Mouse (Mus musculus): ENCODE data around the gene Deaf1. TPM values are rescaled to one million over a fixed set of nuclear protein-coding genes. Genes with fewer than 3 reads are reported as not detected.

Gene Deaf1
- total and polyA plus RNA-seq, 3 experiments = 3.5 to 31.6 (median 10.0) TPM

DNA sequence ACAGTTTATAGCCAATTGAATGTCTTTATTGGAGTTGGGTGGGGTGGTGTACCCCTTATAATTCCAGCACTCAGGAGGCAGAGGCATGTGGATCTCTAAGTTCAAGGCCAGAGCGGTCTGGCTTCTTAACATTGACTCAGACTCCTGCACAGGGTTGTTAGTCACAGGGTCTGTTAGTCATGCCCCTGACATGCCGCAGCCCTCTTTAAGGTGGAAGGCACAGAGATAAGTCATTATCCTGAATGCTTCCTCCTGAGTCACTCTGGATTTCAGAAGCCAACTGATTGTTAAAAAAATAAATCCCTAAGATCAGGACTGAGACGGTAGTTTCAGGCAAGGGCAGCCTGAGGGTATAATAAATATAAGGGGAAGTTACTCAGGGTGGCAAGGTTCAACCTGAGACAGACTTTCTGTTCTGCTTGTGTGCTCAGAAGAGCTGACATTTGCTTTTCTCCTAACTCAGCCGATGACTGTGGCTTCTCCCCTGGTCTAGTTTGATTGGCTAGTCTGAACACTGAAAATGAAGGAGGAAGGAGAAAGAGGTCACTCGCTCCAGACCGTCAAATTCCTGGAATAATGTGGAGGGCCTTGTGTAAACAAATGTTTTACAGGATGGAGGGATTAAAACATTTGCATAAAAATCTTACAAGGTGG is 44.6 kb upstream of the Deaf1 start:
- H3K9me3 ChIP-seq (replicated peaks; ENCODE audit: low read length) = peaks cover 5% of the 10 kb centered on the region
- peak; percentile 46 for DNase-seq (ENCODE audit: extremely low read depth)
- peaks cover 8 to 41% of the 10 kb centered on the region in 2 experiments; a peak in 3 of 4 replicates for H3K4me1 ChIP-seq (ENCODE audit: control insufficient read depth in 1 of 2, insufficient read depth in 2 of 2)
- H3K27ac ChIP-seq (ENCODE audit: insufficient read depth, low read depth) = no peak overlapping the region
- no peak overlapping the region; the same call in 1 of the 2 replicates for H3K4me2 ChIP-seq (ENCODE audit: insufficient read depth, low read depth, poor library complexity, severe bottlenecking)
- H3K9ac ChIP-seq (ENCODE audit: insufficient read depth, low read depth) = peak overlapping the region; percentile 13; the same call in 1 of the 2 replicates
- H3K36me3 ChIP-seq (replicated peaks in 1 of 2; ENCODE audit: control insufficient read depth in 1 of 2, insufficient read depth in 1 of 2, low read length in 1 of 2) = no peaks in the 10 kb centered on the region
- in situ Hi-C loops (cut with MboI; ENCODE audit: low pct_ligation_motif_present, low pct_unique_long_range_greater_than_20kb, low sequenced_read_pairs) = loop anchor here (25.0 kb wide), 1 partner anchor 385 kb away; no protein-coding TSS in a partner anchor
- no peak overlapping the region for H3K4me3 ChIP-seq (replicated peaks in 1 of 3; ENCODE audit: low read depth in 2 of 3, low read length in 2 of 3, poor library complexity in 1 of 3)
- H3K79me2 ChIP-seq (replicated peaks; ENCODE audit: control insufficient read depth, extremely low read depth, insufficient read depth, poor library complexity, severe bottlenecking) = no peaks in the 10 kb centered on the region
- no peak for TF ChIP-seq ELF1 (IDR thresholded peaks at IDR 0.05; ENCODE audit: low read depth, low read length)
- TF ChIP-seq MEF2A (IDR thresholded peaks at IDR 0.05; ENCODE audit: borderline replicate concordance, low read depth, low read length) = no peak
- TF ChIP-seq CHD1 (IDR thresholded peaks at IDR 0.05; ENCODE audit: low read depth, low read length) = no peak
- no peak for TF ChIP-seq CTCF (conservative IDR thresholded peaks at IDR 0.05 in 1 of 2, IDR thresholded peaks at IDR 0.05 in 1 of 2; ENCODE audit: low read depth in 2 of 2, low read length in 2 of 2)
- TF ChIP-seq IRF4 (IDR thresholded peaks at IDR 0.05; ENCODE audit: low read depth, low read length) = no peak
- no peak for TF ChIP-seq SMC3 (IDR thresholded peaks at IDR 0.05; ENCODE audit: low read depth, low read length)
- no peak for TF ChIP-seq TBP (conservative IDR thresholded peaks at IDR 0.05; ENCODE audit: low read depth, low read length)
- no peak for TF ChIP-seq HCFC1 (IDR thresholded peaks at IDR 0.05; ENCODE audit: low read depth, low read length)
- no peak for TF ChIP-seq KAT2A (IDR thresholded peaks at IDR 0.05; ENCODE audit: insufficient replicate concordance, low read length)
- TF ChIP-seq E2F4 (IDR thresholded peaks at IDR 0.05; ENCODE audit: insufficient replicate concordance, low read depth, low read length) = no peak
- TF ChIP-seq CHD2 (IDR thresholded peaks at IDR 0.05; ENCODE audit: low read length) = no peak
- TF ChIP-seq EP300 (IDR thresholded peaks at IDR 0.05; ENCODE audit: low read length) = no peak
- TF ChIP-seq RCOR1 (conservative IDR thresholded peaks at IDR 0.05; ENCODE audit: low read depth, low read length) = no peak
- TF ChIP-seq ZKSCAN1 (IDR thresholded peaks at IDR 0.05; ENCODE audit: borderline replicate concordance, low read depth, low read length) = no peak
- TF ChIP-seq ZMIZ1 (IDR thresholded peaks at IDR 0.05; ENCODE audit: low read depth, low read length) = no peak
- no peak for TF ChIP-seq UBTF (IDR thresholded peaks at IDR 0.05; ENCODE audit: low read depth, low read length)
- TF ChIP-seq MYC (IDR thresholded peaks at IDR 0.05; ENCODE audit: low read depth, low read length) = no peak
- no peaks in the 10 kb centered on the region for H3K27me3 ChIP-seq (replicated peaks)
- dilution Hi-C loops (cut with MboI; ENCODE audit: extremely low pct_ligation_motif_present, extremely low pct_unique_long_range_greater_than_20kb, low sequenced_read_pairs) = no loop called here

DNA sequence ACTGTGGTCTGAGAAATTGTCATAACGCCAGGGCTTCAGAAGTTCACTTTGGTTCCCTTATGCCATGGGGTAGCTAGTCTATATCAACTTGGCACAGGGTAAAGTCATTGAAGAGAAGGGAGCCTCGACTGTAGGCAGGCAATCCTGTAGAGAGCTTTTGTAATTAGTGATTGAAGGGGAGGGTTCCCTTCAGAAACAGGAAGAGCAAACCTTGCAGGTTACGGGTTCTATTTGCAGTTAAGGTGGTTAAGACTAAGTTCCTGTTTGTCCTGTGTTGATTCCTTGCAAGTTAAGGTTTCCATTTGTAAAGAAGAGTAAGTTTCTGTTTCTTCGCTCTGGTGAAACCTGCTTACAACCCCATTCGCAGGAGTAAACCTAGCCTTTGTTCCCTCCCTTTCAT is 42.4 kb upstream of the Deaf1 start:
- Histone ChIP-seq H3K4me1 (ENCODE audit: control insufficient read depth in 1 of 2, insufficient read depth in 2 of 2) (peaks cover 8 to 37% of the 10 kb centered on the region in 2 experiments; a peak in 3 of 4 replicates), H3K9me3 (replicated peaks; ENCODE audit: low read length) (peaks cover 5% of the 10 kb centered on the region), H3K4me3 (replicated peaks in 1 of 3; ENCODE audit: low read depth in 2 of 3, low read length in 2 of 3, poor library complexity in 1 of 3) (no peak overlapping the region), H3K79me2 (replicated peaks; ENCODE audit: control insufficient read depth, extremely low read depth, insufficient read depth, poor library complexity, severe bottlenecking) (no peaks in the 10 kb centered on the region), H3K36me3 (replicated peaks in 1 of 2; ENCODE audit: control insufficient read depth in 1 of 2, insufficient read depth in 1 of 2, low read length in 1 of 2) (no peaks in the 10 kb centered on the region), H3K9ac (ENCODE audit: insufficient read depth, low read depth) (no peak overlapping the region), H3K27ac (ENCODE audit: insufficient read depth, low read depth) (no peak overlapping the region), H3K27me3 (replicated peaks) (peaks cover 5% of the 10 kb centered on the region), H3K4me2 (ENCODE audit: insufficient read depth, low read depth, poor library complexity, severe bottlenecking) (no peak overlapping the region)
- TF ChIP-seq RCOR1 (conservative IDR thresholded peaks at IDR 0.05; ENCODE audit: low read depth, low read length) (no peak), E2F4 (IDR thresholded peaks at IDR 0.05; ENCODE audit: insufficient replicate concordance, low read depth, low read length) (no peak), ELF1 (IDR thresholded peaks at IDR 0.05; ENCODE audit: low read depth, low read length) (0 out of 2 replicates have a peak, but pooled peaks have one; percentile 13), POLR2AphosphoS2 (IDR thresholded peaks at IDR 0.05; ENCODE audit: low read depth, low read length) (no peak), CHD2 (IDR thresholded peaks at IDR 0.05; ENCODE audit: low read length) (no peak), MYC (IDR thresholded peaks at IDR 0.05; ENCODE audit: low read depth, low read length) (no peak)
- dilution Hi-C loops (cut with MboI; ENCODE audit: extremely low pct_ligation_motif_present, extremely low pct_unique_long_range_greater_than_20kb, low sequenced_read_pairs) = no loop called here
- DNase-seq (ENCODE audit: extremely low read depth) = no peak
- in situ Hi-C loops (cut with MboI; ENCODE audit: low pct_ligation_motif_present, low pct_unique_long_range_greater_than_20kb, low sequenced_read_pairs) = loop anchor here (10.0 to 25.0 kb wide), 2 partner anchors 105 to 383 kb away; partner anchors contain the start of gene Irf7

All from CH12.LX (cell line).